ENCODE assay signal across 10 mouse cellular contexts in the genomic region with DNA sequence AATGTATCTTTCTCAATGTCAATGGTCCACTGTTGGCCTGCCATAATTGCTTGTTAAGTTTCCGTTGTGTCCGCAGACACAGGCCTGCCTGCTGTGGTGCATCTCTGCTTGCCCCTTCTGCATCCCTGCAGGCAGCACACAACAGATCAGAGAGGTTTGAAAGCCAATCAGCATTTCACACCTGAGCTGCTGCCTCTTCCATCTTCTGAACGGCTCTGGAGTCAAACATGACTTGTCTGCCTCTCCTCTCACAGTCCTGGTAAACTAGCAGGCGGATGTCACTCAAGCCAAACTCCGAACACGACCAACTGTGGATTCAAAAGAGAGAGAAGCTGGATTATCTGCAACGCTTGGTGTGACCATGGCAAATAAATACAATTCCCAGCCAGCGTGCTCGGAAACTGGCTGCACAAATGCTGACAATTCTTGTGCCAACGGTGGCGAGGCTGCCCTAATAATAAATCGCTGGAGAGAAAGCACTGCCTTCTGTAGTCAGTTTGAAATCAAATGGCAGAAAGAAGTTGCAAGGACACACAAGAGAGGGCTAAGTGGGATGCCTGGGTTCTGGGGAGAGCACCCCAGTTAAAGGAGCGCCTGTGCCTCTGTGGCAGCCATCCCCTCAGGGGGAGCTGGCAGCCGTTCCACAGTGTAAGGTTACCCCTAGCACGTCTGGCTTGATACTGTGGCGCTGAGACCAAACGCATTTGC. TPM values are rescaled to one million over a fixed set of nuclear protein-coding genes. Genes with fewer than 3 reads are reported as not detected.
DNase-seq lines count a peak whose midpoint lies in the region; ATAC-seq and TF ChIP-seq lines count a peak whose summit lies in the region.
"Had no signal": no experiment of that assay in that cellular context is flagged by ENCODE, and none has a peak within 500 bp of the region (broad histone marks: within the 10 kb centered on the region; RNA-seq: fewer than 3 reads in every experiment).

No protein-coding gene starts in this region.

- peak overlapping the region; percentile 33; the same call in 1 of the 2 replicates for H3K9ac ChIP-seq in heart, embryonic 13.5 days
- no peak overlapping the region for H3K9ac ChIP-seq in heart, embryonic 12.5 days
- no peak overlapping the region for H3K9ac ChIP-seq in forebrain, embryonic 15.5 days (replicated peaks)
- H3K9ac ChIP-seq in liver, postnatal 0 days (replicated peaks): no peak overlapping the region
- H3K9ac ChIP-seq: stomach, embryonic 15.5 days had no signal

- no peaks in the 10 kb centered on the region for H3K36me3 ChIP-seq in heart, embryonic 13.5 days
- H3K36me3 ChIP-seq in heart, embryonic 12.5 days: 0 out of 2 replicates have a peak, but pooled peaks cover 2% of the 10 kb centered on the region
- H3K36me3 ChIP-seq in forebrain, embryonic 15.5 days: no peaks in the 10 kb centered on the region
- H3K36me3 ChIP-seq in liver, postnatal 0 days (replicated peaks; ENCODE audit: insufficient read depth, low read length): peaks cover 5% of the 10 kb centered on the region; the same call in 1 of the 2 replicates
- H3K36me3 ChIP-seq: stomach, embryonic 15.5 days had no signal

- peak; percentile 78 for DNase-seq in cerebellum, adult 11-12 months
- DNase-seq in layer of hippocampus, postnatal 36 days: peak; percentile 60 to 64
- DNase-seq in ovary, postnatal 10 days (ENCODE audit: low spot score): no peak
- no peak for DNase-seq in urinary bladder, adult 2 months (ENCODE audit: low spot score)
- DNase-seq in liver, postnatal 0 days: no peak
- DNase-seq: lung, postnatal 10 days had no signal

- H3K4me3 ChIP-seq in heart, embryonic 13.5 days: no peak overlapping the region
- no peak overlapping the region for H3K4me3 ChIP-seq in heart, embryonic 12.5 days
- no peak overlapping the region for H3K4me3 ChIP-seq in forebrain, embryonic 15.5 days
- H3K4me3 ChIP-seq in liver, postnatal 0 days (ENCODE audit: low read depth, low read length): no peak overlapping the region
- H3K4me3 ChIP-seq: stomach, embryonic 15.5 days had no signal

- TF ChIP-seq EP300 in liver, postnatal 0 days (IDR thresholded peaks at IDR 0.05; ENCODE audit: low read depth): no peak

- no peaks in the 10 kb centered on the region for H3K27me3 ChIP-seq in heart, embryonic 13.5 days (replicated peaks)
- H3K27me3 ChIP-seq in heart, embryonic 12.5 days (replicated peaks): no peaks in the 10 kb centered on the region
- no peaks in the 10 kb centered on the region for H3K27me3 ChIP-seq in forebrain, embryonic 15.5 days
- no peaks in the 10 kb centered on the region for H3K27me3 ChIP-seq in liver, postnatal 0 days (ENCODE audit: insufficient read depth, low read length)
- H3K27me3 ChIP-seq: stomach, embryonic 15.5 days had no signal

- ATAC-seq in heart, embryonic 13.5 days (ENCODE audit: extremely low read depth, insufficient number of reproducible peaks, low FRiP score, low TSS enrichment): no peak
- no peak for ATAC-seq in heart, embryonic 12.5 days (ENCODE audit: insufficient number of reproducible peaks, low FRiP score)
- peak; percentile 68 for ATAC-seq in forebrain, embryonic 15.5 days (replicated peaks)
- ATAC-seq in liver, postnatal 0 days: no peak

- 77% methylated on average over 17 of the region's 17 CpGs for WGBS in heart, embryonic 13.5 days
- 77% methylated on average over 17 of the region's 17 CpGs for WGBS in heart, embryonic 12.5 days
- whole genome bisulfite sequencing in forebrain, embryonic 15.5 days: 40% methylated on average over 17 of the region's 17 CpGs
- WGBS in liver, postnatal 0 days (ENCODE audit: insufficient replicate concordance): 84% methylated on average over 17 of the region's 17 CpGs

- H3K4me2 ChIP-seq in heart, embryonic 13.5 days: no peak overlapping the region
- no peak overlapping the region for H3K4me2 ChIP-seq in heart, embryonic 12.5 days
- H3K4me2 ChIP-seq in forebrain, embryonic 15.5 days (replicated peaks): 0 out of 2 replicates have a peak overlapping the region, but pooled peaks have one; percentile 16
- no peak overlapping the region for H3K4me2 ChIP-seq in liver, postnatal 0 days (ENCODE audit: low read depth, low read length)
- H3K4me2 ChIP-seq: stomach, embryonic 15.5 days had no signal

- no peak for TF ChIP-seq CTCF in liver, postnatal 0 days (IDR thresholded peaks at IDR 0.05; ENCODE audit: low read depth)

- H3K4me1 ChIP-seq in heart, embryonic 13.5 days: peaks cover 50% of the 10 kb centered on the region
- H3K4me1 ChIP-seq in heart, embryonic 12.5 days (replicated peaks): peaks cover 53% of the 10 kb centered on the region
- H3K4me1 ChIP-seq in forebrain, embryonic 15.5 days: peaks cover 23% of the 10 kb centered on the region
- peaks cover 26% of the 10 kb centered on the region for H3K4me1 ChIP-seq in liver, postnatal 0 days (ENCODE audit: insufficient read depth)

- H3K27ac ChIP-seq in heart, embryonic 13.5 days (replicated peaks): no peak overlapping the region
- H3K27ac ChIP-seq in heart, embryonic 12.5 days (ENCODE audit: poor library complexity, severe bottlenecking): no peak overlapping the region
- peak overlapping the region; percentile 32; the same call in 1 of the 2 replicates for H3K27ac ChIP-seq in forebrain, embryonic 15.5 days (replicated peaks)
- no peak overlapping the region for H3K27ac ChIP-seq in liver, postnatal 0 days (ENCODE audit: low read depth)

- H3K9me3 ChIP-seq in heart, embryonic 13.5 days: no peaks in the 10 kb centered on the region
- no peaks in the 10 kb centered on the region for H3K9me3 ChIP-seq in heart, embryonic 12.5 days (replicated peaks)
- H3K9me3 ChIP-seq in forebrain, embryonic 15.5 days: no peaks in the 10 kb centered on the region
- H3K9me3 ChIP-seq in liver, postnatal 0 days (ENCODE audit: low read length): no peaks in the 10 kb centered on the region
- H3K9me3 ChIP-seq: stomach, embryonic 15.5 days had no signal

RNA-seq across cellular contexts. Expression of gene Fnip2, which starts 49.6 kb away (rescaled TPM):
- polyA plus RNA-seq in heart, embryonic 13.5 days (2015; fragmentation: Nextera tagmentation; extraction: Ambion mirVana): 2.2 and 2.5 TPM in 2 replicates
- 5.3 and 6.3 TPM in 2 replicates for polyA plus RNA-seq in heart, embryonic 12.5 days (2016; fragmentation: Nextera tagmentation; extraction: Ambion mirVana)
- polyA plus RNA-seq in forebrain, embryonic 15.5 days (2015; fragmentation: Nextera tagmentation; extraction: Ambion mirVana): 5.3 and 7.3 TPM in 2 replicates
- 10 to 100 TPM; 21.6 to 26.8 TPM for total RNA-seq in layer of hippocampus, postnatal 36 days (2021)
- polyA plus RNA-seq in urinary bladder, adult 2 months (2012; rRNA removed): 8.0 and 9.7 TPM in 2 replicates
- 2.4 and 3.0 TPM in 2 replicates for polyA plus RNA-seq in liver, postnatal 0 days (2015; fragmentation: Nextera tagmentation; extraction: Ambion mirVana)

Comparison
In these comparisons a context has a peak if more than half of its experiments do, and no peak if none do; other contexts are left out.
1. DNase-seq: peak in cerebellum, adult 11-12 months (single experiment) and layer of hippocampus, postnatal 36 days (2 of 2); none in ovary, postnatal 10 days (single experiment), urinary bladder, adult 2 months (single experiment) and liver, postnatal 0 days (single experiment).